Mouse (Mus musculus): Measurements from ENCODE around the gene Ust.

DNA sequence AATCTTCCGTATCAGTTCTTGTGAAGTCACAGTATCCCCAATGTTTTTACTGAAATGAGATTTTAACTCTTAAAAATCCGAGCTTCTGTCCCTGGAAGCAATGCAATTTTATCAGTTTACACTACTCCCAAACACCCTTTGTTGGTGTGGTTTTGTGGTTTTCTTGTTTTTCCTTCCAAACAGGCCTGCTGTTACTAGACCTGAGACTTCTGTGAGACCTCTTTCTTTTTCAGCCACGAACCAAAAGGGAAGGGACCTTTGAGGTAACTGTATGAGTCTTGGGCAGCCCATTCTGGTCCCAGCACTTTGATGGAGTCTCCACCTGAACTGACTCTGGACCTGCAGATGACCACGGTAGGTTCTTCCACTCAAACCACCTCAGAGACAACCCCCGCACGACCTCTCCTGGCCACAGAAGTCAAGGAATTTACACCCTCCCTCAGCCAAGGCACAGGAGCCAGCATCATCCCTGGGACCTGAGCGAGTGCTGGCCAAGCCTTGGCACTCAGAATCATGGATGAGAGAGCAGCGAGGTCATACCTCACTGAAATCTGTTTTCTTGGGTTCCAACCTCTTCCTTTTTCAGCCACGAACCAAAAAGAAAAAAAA, 1.6 kb downstream of the Ust start:
- TF ChIP-seq CTCF (IDR thresholded peaks at IDR 0.05; ENCODE audit: low read depth, low read length) (no peak), GATA1 (IDR thresholded peaks at IDR 0.05; ENCODE audit: borderline replicate concordance, low read length) (no peak), POLR2AphosphoS5 (IDR thresholded peaks at IDR 0.05; ENCODE audit: insufficient replicate concordance, low read depth, low read length) (no peak), TAL1 (conservative IDR thresholded peaks at IDR 0.05; ENCODE audit: low read depth, low read length) (no peak), GATA2 (IDR thresholded peaks at IDR 0.05; ENCODE audit: borderline replicate concordance, low read depth, low read length) (no peak)

Measured in G1E (cell line).